Mouse (Mus musculus) left cerebral cortex, adult 18-20 months (tissue): ENCODE measurements at regions not wholly inside any gene's neighbourhood (a gene's known extent, or its start where the extent isn't known, plus 50 kb on each side); places are given as distances from the start of the nearest gene placed in this dataset.
A peak's percentile ranks its signal among the peaks of the same experiment; 100 is the strongest.

Experiments used
- DNase-seq, 2 experiments: peaks; one replicate each; pipeline ENCODE4 v3.0.0; 2021 to 2022; ENCODE audit warnings: low spot score in 2 of 2, mixed read lengths in 1 of 2

DNA sequence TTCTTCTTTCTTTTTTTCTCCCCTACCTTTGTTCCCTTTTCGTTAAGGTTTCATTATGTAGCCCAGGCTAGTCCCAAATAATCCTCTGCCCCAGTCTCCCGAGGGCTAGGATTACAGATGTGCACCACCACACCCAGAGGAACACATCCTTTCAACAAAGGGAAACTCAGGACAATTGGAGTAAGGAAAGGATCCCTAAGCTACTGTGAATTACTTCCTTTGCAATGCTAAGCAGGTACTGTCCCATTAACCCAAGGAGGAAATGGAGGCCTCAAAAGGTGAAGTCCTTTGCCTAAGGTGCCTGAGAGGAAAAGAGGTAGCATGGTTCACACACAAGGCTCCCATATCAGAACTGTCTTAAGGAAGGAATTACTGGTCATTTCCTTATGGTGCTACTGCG, 157.2 kb downstream of the En1 start:
- no peak for DNase-seq

DNA sequence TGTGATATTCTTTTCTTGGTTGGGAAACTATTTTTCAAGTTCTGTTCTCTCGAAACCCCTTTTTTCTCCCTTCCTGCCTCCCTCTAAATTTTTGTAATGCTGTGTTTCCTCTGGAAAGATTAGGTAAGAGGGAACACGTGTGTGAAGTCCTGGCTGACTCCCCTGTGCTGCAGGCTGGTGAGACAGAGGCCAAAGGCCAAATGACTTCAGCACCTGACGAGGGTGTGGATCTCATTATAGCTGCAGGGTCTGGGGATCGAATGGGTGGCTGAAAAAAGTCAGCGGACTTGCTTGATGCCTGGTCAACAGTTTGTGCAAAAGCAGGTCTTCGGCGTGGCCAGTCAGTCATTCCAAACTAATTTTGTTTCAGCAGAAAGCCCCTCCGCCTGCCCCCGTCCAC, 159.1 kb downstream of the En1 start:
- DNase-seq, result no peak

DNA sequence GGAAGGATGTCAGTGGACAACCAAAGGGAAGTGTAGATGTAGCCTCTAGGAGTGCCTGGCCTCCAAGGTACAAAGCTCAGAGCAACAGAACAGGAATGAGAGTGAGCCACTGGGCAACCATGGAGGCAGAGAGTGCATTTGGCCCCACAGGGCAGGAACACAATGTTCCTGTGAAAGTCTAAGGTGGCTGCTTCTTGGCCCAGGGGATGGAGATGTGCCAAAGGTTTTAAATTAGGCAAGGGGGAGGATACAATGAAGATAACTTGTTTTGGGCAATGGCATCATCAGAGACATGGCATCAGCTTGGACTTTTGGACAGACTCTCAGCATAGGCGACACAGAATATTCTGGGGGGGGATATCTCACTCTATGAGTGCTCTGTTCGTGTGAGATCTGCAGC, 160.3 kb downstream of the En1 start:
- no peak for DNase-seq

DNA sequence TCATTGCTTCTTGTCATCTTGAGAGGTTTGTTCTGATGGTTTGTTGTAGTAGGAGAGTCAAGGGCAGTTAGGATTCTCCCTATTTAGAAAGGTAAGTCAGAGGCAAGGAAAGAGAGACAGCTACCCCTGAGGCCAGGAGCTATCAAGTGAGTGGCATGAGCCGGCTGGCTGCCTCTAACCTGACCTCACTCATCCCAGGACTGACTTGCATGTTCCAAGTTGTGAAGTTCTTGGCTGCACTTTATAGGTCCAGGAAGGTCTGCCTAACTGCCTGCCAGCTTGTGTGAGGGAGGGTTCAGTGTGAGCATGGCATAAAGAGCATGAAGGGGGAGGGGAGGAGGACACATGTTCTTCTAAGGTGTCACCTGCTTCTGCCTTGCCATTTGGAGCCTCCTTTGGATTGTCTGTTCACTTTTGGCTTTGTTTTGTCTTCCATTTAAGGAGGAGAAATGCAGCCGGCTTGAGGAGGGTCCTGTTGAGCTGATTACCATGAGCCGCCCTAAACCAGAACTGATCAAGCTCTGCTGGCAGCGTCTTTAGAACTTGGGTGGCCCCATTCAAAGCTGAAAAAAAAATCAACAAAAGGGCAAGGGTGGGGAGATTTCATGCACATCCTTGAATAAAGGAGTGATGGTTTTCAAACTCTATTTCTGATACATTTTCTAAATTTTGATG, 160.8 kb downstream of the En1 start:
- DNase-seq, result no peak

DNA sequence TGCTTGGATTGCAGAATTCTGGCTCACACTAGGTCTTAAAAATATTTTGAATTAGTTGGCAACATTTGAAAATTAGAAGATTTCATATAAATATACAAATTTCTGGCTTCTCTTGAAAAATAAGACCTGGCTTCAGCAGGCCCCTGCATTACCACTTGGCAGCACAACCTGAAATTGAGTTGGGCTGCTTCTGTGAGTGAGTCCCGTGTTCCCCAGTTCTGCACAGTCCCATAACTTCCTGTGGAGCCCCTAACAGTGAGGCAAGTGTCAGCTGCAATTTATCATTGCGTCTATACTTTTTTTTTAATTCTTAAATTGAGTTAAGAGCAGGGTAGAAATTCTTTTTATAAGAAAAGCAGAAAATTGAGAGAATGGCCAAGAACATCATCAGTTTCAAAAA, 164.8 kb downstream of the En1 start:
- no peak for DNase-seq

DNA sequence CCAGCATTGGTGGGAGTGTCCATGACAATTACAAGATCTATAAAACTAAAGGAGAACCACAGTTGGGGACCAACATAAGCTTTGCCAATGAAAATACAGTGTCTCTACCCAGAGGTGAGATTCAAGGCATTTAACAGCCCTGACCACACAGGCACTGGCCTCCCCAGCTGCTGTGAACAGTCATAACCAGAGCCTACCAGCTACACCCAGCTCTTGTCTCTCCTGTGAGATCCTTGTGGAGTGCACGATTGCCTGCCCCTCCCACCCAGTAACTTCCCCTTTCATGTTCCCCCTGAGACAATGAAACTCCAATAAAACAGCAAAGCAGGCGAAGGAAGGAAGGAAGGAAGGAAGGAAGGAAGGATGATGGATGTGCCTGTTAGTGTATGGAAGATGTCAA, 169.1 kb downstream of the En1 start:
- DNase-seq, result no peak

DNA sequence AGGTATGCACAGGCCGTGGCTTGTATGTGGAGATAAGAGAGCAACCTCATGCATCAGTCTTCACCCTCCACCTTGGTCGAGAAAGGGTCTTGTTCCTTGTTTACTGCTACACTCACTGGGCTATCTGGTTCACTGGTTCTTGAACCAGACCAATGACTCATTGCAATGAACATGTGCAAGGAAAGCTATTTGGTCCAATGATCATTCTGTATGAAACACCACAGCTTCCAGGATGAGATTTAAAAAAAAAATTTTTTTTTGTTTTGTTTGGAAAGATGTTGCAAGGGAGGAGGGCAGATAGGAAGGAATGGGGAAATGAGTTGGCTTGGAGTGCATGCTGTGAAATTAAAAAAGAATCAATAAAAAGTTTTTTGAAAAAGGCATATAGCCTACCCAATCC, 174.7 kb downstream of the En1 start:
- DNase-seq, result no peak

DNA sequence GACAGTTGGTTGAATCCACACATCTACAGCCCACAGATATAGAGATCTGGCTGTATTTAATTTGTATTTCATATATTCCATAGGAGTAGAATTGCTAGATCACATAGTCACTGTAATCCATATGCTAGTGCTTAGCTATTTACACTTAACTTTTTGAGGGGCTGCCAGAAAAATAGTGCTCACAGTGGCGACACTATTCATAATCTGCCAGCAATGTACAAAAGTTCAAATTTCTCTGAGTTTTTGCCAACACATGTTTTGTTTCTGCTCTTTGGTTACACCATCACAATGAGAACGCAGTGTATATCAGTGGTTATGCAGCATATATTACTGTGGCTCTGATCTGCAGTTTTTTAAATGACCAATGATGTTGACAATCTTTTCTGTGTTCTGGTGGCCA, 175.2 kb downstream of the En1 start:
- no peak for DNase-seq

DNA sequence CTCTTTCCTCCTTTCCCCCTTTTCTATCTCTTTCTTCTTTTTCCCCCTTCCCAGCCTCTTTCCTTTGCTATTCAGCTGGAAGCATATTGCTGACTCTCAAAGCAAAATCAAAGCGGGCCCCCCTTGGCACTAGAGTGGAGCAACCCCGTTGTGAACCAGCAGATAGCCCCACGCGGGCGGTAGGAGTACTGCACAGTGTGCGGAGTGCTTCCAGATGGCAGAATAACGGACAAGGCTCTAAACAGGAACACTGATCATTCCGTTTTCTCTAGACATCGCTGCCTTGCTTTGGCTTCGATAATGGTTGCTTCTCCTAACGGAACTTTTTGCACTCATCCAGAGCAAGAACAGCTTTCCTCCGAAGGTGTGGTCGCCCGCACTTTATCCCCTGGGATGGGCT, 193.0 kb downstream of the En1 start:
- peak; percentile 15 to 45 for DNase-seq

DNA sequence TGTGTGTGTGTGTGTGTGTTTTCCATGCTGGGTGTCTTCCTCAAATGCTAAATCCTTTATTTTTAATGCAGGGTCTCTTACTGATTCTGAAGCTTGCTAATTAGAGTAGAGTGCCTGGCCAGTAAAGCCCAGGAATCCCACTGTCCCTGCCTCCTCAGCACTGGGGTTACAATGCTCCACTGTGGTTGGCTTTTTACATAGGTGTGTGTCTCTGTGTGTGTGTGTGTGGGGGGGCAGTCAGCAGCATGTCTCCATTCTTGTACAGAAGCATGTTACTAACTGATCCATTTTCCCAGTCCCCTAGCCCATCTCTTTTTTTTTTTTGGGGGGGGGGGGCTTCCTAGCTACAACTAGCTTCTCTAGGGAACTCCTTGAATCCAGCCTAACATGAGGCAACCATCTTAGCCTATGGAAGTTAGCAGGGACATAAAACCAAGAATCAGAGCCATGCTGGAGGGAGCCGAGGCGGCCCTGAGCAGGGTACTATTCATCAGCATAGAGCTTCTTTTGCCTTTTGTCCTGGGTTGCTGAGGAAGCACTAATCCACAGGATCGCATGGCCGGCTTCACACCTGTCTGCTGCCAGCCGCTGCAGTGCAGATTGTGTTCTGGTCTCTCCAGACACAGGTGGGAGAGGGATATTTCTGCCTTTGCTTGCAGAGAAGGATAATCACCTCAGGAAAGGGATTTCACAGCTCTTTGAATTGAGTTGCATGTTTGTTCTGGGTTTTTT, 199.2 kb downstream of the En1 start:
- DNase-seq, result no peak

DNA sequence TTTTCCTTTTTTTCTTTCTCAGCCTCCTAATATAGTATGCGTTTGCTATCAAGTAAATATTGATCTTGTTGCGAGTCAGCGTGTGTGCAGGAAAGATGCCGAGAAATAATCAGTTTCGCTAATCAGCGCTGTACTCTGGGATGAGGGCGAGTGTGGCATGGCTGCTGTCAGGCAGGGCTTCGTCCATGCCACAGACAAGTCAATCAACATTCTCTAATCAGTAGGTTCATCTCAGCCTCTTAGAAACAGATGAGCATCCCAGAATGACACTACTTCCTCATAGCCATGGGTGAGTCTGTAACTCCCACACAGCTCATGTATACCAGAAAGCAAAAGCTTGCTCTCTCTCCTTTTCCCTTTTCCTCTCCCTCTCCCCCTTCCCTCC, 199.8 kb downstream of the En1 start:
- no peak for DNase-seq

DNA sequence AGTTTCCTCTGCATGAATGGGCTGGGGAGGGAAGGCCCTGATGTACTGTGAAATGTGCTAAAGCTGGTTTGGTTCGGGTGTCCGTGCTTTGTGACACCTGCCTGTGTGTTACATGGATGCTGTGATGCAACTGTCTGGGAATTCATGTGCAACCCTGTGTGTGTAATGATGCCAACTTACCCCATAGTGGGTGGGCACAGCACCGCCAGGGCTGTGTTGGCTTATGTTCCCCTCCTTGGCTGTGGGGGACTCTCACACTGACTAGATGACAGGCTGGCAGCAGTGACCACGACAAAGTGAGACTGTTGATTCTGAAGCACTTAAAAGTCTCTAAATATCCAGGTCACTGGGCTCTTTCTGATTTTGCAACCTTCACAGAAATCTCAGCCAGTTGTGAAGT, 212.2 kb downstream of the En1 start:
- no peak for DNase-seq

DNA sequence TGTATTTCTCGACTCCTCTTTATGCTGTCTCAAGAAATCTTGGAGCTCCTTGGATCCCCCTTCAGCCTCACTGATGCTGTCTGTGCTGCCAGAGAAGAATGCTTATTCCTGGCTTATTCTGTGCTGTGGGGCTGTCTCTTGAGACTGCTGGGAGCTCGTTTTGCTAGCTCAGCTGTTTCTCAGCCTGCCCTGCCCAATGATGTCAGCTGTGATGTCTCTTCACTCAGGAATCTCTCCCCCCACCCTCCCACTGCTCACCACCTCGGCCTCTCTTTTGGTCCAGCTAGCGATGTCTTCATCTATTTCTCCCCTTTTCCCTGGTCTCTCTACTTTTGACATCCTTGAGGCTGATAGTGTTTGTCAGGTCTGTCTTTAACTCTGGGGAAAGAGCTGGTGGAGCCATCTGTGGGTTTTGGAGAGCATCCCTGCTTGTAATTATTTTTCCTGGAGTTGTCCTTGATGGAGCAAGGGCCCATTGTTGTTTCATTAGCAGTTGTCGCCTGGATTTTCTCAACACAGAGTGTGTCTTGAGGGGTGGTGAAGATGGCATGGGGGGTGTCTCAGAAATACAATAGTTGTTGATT, 214.1 kb downstream of the En1 start:
- no peak for DNase-seq

DNA sequence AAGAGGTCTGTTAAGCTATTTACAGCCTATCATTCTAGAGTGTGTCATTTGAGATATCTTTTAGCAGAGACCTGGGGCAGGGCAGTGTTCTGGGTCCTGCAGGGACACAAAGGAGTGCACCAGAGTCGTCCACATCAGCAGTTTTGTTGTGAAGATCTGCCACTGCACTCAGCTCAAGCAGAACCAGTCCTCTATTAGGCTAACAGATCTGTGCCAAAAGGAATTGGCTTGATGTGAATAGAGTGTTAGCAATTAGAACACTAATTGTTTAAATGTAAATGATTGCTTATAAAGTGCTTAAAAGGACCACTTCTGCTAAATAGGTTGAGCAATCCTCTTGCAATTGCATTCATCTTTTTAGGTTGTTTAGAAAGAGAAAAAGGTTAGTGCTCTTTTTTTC, 215.3 kb downstream of the En1 start:
- no peak for DNase-seq

DNA sequence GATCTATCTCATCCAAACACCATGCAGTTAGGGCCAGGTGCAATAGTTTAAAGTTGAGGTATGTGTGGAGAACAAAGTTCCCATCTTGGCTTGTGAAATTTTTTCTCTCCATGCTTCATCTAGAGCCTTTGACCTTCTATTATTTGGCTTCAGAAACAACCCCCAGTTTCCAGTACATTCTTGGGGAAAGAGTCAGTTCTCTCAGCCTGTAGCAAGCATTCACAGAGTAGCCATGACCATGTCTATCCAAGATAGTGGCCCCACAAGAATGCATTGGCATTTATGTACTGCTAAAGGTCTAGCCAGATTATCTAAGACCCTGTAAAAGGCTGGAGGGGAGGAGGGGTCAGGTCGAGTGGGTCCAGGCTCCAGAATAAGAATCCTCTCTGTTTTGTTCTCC, 229.8 kb downstream of the En1 start:
- no peak for DNase-seq

DNA sequence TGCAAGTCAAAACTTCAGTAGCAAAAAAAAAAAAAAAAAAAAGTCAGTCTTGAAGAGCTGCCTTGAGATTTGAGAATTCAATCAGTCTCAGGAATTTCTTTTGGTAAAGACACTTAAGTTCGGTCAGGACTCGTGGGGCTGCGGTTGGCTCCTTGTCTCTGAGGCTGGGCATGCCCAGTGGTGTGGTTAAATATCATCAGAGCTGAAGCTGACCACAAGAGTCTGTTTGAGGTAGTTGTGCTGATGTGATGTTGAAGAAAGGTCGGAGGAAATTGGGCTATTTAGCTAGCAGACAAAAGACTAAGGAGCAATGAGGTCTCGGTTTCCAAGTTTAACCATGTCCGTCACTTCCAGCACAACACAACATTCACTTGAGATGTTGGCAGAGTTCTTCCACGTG, 240.4 kb downstream of the En1 start:
- no peak for DNase-seq

DNA sequence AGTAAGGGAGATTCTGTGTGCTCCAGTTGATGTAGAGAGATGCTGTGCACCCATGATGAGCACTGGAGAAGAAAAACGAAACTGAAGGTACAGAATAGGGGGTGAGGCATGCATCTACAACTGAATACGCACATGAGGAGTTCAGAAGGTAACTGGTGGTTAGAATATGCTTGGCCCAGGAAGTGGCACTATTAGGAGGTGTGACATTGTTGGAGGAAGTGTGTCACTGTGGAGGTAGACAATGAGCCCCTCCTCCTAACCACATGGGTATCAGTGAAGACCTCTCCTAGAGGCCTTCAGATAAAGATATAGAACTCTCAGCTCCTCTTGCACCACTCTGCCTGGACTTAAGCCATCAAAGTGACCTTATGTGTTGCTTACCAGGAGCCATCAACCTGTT, 243.9 kb downstream of the En1 start:
- DNase-seq, result no peak

DNA sequence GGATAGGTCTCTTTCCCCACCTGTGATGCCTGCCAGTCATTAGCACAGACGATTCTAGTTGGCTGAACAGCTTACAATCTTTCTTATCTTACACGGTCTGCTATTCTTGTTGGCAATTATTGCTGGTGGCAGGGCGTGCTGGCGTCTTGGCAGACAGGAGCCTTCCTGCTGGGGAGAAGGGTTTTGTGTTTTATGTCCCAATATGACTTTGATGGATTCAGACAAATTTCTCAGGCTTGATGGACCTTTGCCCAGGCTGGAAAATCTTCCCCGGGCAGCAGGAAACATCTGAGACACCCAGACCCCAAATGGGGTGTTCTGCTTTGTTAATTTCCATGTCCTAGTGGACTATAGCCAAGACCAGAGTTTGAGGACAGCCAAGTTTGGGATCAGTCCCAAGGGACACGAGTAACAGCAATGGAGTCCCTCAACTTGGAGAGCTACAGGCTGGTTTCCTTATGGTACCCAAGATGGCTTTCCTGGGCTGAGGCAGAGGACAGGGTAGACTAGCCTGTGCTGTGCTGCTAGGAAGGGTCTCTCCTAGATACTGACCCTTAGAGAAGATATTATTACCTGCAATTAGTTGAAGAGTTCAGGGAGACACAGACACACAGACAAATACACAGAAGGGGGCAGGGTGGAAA, 249.8 kb downstream of the En1 start:
- no peak for DNase-seq

DNA sequence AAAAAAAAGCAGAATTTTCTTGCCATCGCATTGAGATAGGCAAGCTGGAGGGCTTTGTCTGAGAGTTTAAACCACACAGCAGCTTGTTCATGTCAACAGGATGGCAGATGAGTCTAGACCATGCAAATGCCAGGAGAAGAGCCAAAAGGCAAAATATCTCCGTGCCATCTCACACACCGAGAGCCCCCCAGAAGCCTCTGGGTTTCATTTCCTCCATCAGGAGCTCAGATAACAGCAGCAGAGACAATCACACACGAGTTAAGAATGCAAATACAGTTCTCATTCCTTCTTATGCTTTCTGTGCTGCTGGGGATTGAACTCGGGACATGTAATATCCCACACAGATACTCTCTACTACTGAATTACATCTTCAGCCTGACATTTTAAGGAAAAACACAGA, 255.3 kb downstream of the En1 start:
- DNase-seq, result no peak

DNA sequence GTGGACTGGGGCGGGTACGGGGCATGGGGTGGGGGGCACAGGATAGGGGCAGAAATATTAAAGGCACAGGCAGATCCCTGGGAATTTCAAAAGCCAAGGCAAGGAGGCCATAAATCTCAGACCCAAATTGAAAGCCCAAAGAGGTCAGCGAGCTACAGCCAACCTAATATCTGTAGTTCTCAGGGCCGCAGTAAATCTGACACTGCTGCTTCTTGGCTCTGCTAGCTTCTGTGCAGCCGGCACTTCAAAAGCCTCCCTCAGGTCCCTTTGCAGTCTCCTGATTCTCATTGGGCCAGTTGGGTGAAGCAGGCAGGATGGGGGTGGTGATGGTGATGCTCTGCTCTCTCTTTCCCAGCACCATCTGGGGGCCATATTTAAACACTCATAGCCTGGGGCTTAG, 257.3 kb downstream of the En1 start:
- DNase-seq, result no peak

DNA sequence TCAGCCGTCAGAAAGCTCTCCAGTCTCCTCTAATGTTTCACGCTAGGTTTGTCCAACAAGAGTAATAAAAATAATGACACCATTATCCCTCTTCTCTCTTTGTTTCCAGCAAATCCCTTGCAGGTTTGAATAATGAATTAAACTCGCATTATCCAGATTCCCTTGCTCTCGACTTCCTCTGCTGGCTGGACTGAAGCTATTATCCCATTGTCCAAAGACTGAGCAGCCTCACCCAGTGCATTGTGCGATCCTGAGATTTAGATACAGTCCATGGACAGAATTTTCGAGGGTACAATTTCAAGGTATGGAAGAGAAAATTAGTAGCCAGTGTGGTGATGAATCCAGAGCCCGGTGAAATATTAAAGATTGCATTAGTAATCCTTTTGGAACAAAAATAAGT, 270.3 kb downstream of the En1 start:
- DNase-seq, result no peak

DNA sequence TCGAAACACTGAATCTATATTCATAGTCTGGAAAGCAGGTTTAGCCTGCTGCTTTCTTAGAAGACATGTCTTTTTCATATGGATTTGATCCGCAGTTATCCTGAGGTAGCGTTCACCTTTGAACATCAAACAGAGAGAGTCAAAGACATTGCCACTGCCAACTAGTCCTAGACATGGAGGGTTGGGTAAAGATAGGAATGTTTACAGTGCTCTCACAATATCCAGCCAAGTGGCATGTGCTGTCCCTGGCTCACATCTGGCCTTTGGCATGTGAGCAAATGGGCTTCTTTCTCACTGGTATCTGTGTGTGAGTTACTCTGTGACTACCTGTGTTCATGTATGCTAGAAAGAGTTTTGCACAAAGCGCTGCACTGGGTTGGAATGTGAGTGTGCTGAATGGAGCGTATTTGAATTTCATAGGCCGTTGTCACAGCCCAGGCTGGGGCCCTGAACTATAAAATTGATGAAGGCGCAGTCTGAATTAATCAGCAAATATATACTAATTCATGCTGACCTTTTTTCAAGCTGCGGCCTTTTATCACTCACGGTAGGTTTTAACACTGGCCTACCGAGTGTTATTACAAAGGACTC, 280.8 kb downstream of the En1 start:
- DNase-seq, result no peak
